Mouse (Mus musculus) gastrocnemius, adult 2 months (tissue): ENCODE results near the gene F830045P16Rik. TPM values are rescaled to one million over a fixed set of nuclear protein-coding genes. Genes with fewer than 3 reads are reported as not detected.

Experiments used
- DNase-seq: peaks from one replicate; pipeline ENCODE4 v3.0.0; 2022
- H3K27ac ChIP-seq: fragments of 200-600 bp; 2 replicates; pipeline ENCODE4 v1.8.1; 2022; ENCODE audit warnings: mild to moderate bottlenecking
- H3K4me3 ChIP-seq: fragments of 200-600 bp; 2 replicates; pipeline ENCODE4 v1.8.1; 2022; ENCODE audit warnings: mild to moderate bottlenecking, moderate library complexity
- CTCF ChIP-seq: fragments of 200-600 bp; IDR thresholded peaks from 2 replicates; pipeline ENCODE4 v1.8.1; 2022; ENCODE audit warnings: antibody characterized with exemption, mild to moderate bottlenecking, moderate library complexity
- intact Hi-C: fragments of 180-260 bp; cut with DNase I; formaldehyde crosslinking; loops from one replicate; pipeline ENCODE4 v1.15.1; 2025
- total RNA-seq, 2 experiments: library from RNA; stranded (reverse); gene quantifications; 2 replicates each; pipeline ENCODE4 v1.2.3; 2021

F830045P16Rik gene
- total RNA-seq, 2 experiments from 2014 or later, result not detected

GRCm38 (mm10) chr2:129537360-129537759 lies 958 bp upstream of the F830045P16Rik start:
- no peak for TF ChIP-seq CTCF
- intact Hi-C loops, result no loop called here
- DNase-seq, result no peak
- Histone ChIP-seq H3K4me3 (no peak overlapping the region), H3K27ac (no peak overlapping the region)

GRCm38 (mm10) chr2:129536926-129537325 lies 524 bp upstream of the F830045P16Rik start:
- no peak for DNase-seq
- intact Hi-C loops, result no loop called here
- no peak for TF ChIP-seq CTCF
- no peak overlapping the region for H3K27ac ChIP-seq
- no peak overlapping the region for H3K4me3 ChIP-seq

GRCm38 (mm10) chr2:129534886-129535591 lies 1.4 kb downstream of the F830045P16Rik start:
- intact Hi-C loops, result no loop called here
- no peak overlapping the region for H3K27ac ChIP-seq
- H3K4me3 ChIP-seq, result no peak overlapping the region
- TF ChIP-seq CTCF, result no peak
- no peak for DNase-seq

- Histone ChIP-seq H3K4me3 (no peak overlapping the region), H3K27ac (no peak overlapping the region)
- TF ChIP-seq CTCF, result no peak
- intact Hi-C loops, result no loop called here
- no peak for DNase-seq
Measured at GRCm38 (mm10) chr2:129531890-129532289, 4.5 kb downstream of the F830045P16Rik start.

- H3K4me3 ChIP-seq, result no peak overlapping the region
- TF ChIP-seq CTCF, result no peak
- no peak overlapping the region for H3K27ac ChIP-seq
- no peak for DNase-seq
- intact Hi-C loops, result no loop called here
Measured at GRCm38 (mm10) chr2:129531102-129531501, 5.3 kb downstream of the F830045P16Rik start.

GRCm38 (mm10) chr2:129529297-129530209 lies 6.8 kb downstream of the F830045P16Rik start:
- no peak for TF ChIP-seq CTCF
- DNase-seq, result peak; percentile 33
- intact Hi-C loops, result no loop called here

GRCm38 (mm10) chr2:129527916-129528315 lies 8.5 kb downstream of the F830045P16Rik start:
- Histone ChIP-seq H3K4me3 (no peak overlapping the region), H3K27ac (no peak overlapping the region)
- TF ChIP-seq CTCF, result no peak
- DNase-seq, result no peak
- intact Hi-C loops, result no loop called here

More at GRCm38 (mm10) chr2:129529297-129530209, 6.8 kb downstream of the F830045P16Rik start:
- H3K4me3 ChIP-seq, result peak overlapping the region; percentile 49
- H3K27ac ChIP-seq, result peak overlapping the region; percentile 43; the same call in 1 of the 2 replicates

GRCm38 (mm10) chr2:129526322-129526721 lies 10.1 kb downstream of the F830045P16Rik start:
- TF ChIP-seq CTCF, result no peak
- no peak for DNase-seq
- intact Hi-C loops, result no loop called here

GRCm38 (mm10) chr2:129525644-129526043 lies 10.8 kb downstream of the F830045P16Rik start:
- Histone ChIP-seq H3K27ac (no peak overlapping the region), H3K4me3 (no peak overlapping the region)
- intact Hi-C loops, result no loop called here
- TF ChIP-seq CTCF, result no peak
- no peak for DNase-seq

More at GRCm38 (mm10) chr2:129526322-129526721, 10.1 kb downstream of the F830045P16Rik start:
- H3K4me3 ChIP-seq, result no peak overlapping the region
- H3K27ac ChIP-seq, result no peak overlapping the region

- TF ChIP-seq CTCF, result no peak
- intact Hi-C loops, result no loop called here
- H3K27ac ChIP-seq, result no peak overlapping the region
- H3K4me3 ChIP-seq, result no peak overlapping the region
- no peak for DNase-seq
Measured at GRCm38 (mm10) chr2:129518526-129518925, 17.9 kb downstream of the F830045P16Rik start.

GRCm38 (mm10) chr2:129514923-129515920 lies 21.2 kb downstream of the F830045P16Rik start:
- intact Hi-C loops, result no loop called here
- H3K27ac ChIP-seq, result no peak overlapping the region
- no peak for DNase-seq
- TF ChIP-seq CTCF, result no peak
- no peak overlapping the region for H3K4me3 ChIP-seq

GRCm38 (mm10) chr2:129514401-129514667 lies 22.1 kb downstream of the F830045P16Rik start:
- DNase-seq, result no peak
- intact Hi-C loops, result no loop called here
- Histone ChIP-seq H3K4me3 (no peak overlapping the region), H3K27ac (no peak overlapping the region)
- TF ChIP-seq CTCF, result no peak
